Mouse (Mus musculus): ENCODE measurements around the gene Slc4a3. TPM values are rescaled to one million over a fixed set of nuclear protein-coding genes. Genes with fewer than 3 reads are reported as not detected.

Slc4a3 gene
- total RNA-seq (2014; fragmentation: Nextera tagmentation) (not detected in 2 replicates), total RNA-seq (2017) (not detected in 2 replicates)

GRCm38 (mm10) chr1:75545965-75546956 is at the start of gene Slc4a3:
Slc4a3 (plus strand) TSS chr1:75546266.
- no peak for ATAC-seq (replicated peaks; ENCODE audit: low FRiP score, low TSS enrichment, poor library complexity, severe bottlenecking)

DNA sequence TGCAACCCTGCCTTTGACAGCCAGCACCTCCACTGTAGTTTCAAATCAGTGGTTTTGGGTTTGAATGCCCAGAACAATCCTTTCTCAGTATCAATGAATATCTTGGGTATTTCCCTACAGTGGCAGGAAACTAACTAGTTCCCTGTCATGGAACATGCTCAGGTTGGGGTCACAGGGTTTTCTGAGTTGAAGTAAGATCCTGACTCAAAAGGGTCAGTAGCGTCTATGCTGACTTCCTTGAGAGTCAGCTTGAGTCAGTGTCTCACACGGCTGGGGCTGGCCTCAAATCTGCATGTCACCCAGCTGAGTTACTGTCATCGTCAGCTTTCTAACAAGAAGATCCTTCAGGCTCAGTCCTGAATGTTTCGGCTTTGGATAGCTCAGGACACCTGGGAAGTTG is 47.2 kb upstream of the Slc4a3 start:
- ATAC-seq (replicated peaks; ENCODE audit: low FRiP score, low TSS enrichment, poor library complexity, severe bottlenecking), result no peak

DNA sequence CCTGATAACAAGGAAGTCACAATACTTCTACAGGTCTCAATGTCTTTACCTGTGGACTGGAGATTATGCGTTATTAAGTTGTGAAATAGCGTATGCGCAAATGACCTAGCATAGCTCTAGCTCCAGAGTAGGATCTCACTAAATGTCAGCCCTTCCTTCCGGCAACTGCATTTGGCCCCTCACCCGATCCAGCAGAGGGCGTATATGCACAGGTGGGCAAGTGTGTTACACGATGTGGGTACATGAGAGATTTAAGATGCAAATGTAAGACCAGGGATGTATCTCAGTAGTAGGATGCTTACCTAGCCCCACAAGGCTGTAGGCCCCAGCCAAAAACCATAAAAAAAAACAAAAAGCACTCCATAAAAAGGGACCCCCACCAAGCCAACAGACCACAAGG is 46.6 kb upstream of the Slc4a3 start:
- no peak for ATAC-seq (replicated peaks; ENCODE audit: low FRiP score, low TSS enrichment, poor library complexity, severe bottlenecking)

GRCm38 (mm10) chr1:75501905-75502304 is 44.2 kb upstream of the Slc4a3 start:
- ATAC-seq (replicated peaks; ENCODE audit: low FRiP score, low TSS enrichment, poor library complexity, severe bottlenecking), result no peak

DNA sequence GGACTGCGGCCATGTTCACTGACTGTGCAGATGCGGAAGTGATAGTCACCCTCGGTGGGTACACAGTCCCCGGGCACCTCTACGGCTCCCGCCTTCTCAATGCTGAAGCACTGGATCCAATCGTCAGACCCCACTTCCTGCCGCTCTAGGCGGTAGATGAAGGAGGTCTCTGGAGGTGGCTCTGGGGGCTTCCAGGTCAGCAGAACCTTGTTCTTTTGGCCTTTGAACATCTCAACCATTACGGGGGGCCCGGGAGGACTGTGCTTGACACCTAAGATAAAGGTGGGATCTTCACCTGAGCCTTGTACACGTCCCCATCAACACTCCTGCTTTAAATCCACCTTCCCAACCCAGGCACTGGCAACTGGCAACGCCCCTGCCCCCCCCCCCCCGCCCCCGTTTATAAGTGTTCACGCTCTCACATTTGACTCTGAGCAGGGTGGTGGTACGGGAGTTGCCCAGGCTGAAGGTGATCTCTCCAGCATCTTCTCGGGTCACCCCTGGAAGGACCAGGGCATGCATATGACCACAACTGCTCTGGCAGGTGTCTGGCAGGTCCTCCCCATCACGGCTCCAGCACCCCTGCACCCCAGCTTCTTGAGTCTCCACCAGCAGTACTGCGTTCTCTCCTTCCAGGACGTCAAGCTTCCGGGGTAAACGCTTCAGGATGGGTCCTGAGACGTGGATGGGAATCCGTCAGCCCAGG is 43.0 kb upstream of the Slc4a3 start:
- no peak for ATAC-seq (replicated peaks; ENCODE audit: low FRiP score, low TSS enrichment, poor library complexity, severe bottlenecking)

DNA sequence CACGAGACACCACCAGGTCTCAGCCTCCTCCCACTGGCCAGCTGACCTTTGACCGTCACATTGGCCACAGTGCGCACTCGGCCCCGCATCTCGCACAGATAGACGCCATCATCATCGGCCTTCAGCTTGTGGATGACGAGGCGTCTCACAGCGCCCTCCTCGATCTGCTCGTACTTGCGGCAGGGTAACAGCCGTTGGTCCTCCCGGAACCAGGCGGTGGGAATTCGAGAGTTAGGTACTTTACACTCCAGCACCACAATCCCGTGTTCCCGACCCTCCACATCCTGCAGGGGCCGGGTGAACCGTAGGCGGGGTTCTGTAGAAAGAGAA is 42.5 kb upstream of the Slc4a3 start:
- no peak for ATAC-seq (replicated peaks; ENCODE audit: low FRiP score, low TSS enrichment, poor library complexity, severe bottlenecking)

DNA sequence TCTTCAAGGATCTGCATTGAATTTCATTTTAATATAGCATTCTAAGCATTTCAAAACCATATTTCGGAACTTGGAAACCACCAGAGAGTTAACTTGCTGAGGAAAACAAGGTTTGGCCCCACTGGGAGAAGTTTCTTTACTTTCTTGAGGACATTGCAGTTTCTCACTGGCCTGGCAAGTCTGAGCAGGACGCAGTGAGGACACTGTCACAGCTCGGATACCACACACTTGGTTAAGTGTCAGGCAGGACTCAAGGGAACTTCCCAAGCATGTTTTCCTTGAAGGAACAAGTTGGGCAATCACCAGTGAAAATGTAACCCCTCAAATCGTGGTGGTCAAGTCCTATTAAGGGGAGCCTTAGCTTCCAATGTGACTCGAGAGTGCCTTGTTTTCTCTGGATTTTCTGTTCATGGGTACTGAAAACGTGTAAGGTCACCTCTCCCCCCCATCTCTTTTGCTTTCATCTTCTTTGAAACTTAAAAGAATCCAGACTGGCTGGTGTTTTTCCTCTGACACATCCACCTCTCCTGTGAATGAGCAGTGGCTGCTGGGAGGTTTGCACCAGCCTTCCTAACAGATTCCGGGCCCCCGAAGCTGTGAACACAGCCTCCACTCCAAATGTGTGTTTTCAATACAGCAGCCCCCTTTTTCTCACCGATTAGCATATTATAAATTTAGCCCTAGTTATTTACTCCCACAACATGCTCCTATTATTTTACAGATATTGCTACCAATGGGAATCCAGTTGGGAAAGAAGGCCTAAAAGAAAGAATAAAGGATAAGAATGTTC is 41.6 kb upstream of the Slc4a3 start:
- no peak for ATAC-seq (replicated peaks; ENCODE audit: low FRiP score, low TSS enrichment, poor library complexity, severe bottlenecking)

DNA sequence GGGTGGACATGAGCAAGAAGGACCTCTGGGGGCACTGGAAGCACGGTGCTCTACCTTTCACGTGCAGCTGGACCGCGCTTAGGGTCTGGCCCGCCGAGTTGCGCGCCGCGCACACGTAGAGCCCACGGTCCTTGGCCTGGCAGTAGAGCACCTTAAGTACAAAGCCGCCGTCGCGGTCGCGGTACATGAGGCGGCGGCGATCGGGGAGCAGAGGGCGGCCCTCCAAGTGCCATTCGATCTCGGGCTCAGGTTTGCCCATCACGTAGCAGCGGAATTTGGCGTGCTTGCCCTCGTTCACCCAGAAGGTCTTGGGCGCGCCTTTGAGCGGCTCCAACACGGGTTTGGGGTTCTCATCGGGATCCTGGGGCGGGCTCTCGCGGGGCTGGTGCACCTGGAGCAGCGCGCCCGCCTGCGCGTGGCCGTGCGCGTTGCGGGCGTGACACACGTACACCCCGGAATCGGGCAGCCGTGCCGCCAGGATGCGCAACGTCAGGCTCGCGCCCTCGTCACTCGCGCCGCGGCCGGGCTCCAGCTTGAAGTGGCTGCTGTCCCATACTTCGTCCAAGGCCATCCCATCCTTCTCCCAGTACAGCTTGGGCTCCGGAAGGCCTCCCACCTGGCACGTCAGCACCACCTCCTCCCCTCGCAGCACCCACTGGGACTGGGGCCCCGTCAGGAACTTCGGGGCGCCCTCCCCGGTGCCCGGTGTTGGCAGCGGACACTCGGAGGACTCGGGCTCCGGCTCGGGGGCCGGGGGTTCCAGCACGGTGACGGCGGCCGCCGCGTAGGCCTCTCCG is 40.7 kb upstream of the Slc4a3 start:
- no peak for ATAC-seq (replicated peaks; ENCODE audit: low FRiP score, low TSS enrichment, poor library complexity, severe bottlenecking)

GRCm38 (mm10) chr1:75505956-75506831 is 39.9 kb upstream of the Slc4a3 start, which contains the start of gene Obsl1:
Obsl1 (minus strand) TSS chr1:75506452.
- ATAC-seq (replicated peaks; ENCODE audit: low FRiP score, low TSS enrichment, poor library complexity, severe bottlenecking), result no peak

DNA sequence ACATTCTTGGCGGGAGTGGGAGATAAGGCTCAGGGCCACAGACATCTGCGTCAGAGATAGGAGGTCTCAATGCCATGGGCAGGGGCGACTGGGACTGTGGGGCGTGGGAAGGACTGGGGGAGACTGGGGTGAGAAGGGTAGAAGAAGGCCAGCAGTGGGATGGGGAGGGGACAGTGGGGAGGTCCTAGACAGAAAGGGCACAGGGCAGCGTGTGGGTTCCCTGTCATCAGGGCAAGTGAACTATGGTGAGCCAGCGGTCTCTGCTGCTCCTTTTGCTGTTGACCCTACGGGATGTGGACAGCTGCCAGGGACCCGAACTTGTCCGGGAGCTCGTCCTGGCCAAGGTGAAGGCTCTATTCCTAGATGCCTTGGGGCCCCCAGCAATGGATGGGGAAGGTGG is 39.1 kb upstream of the Slc4a3 start, which contains the start of gene Inha:
TSS of gene Inha (plus strand) at position 72 of the 400 bp plus-strand sequence.
- ATAC-seq (replicated peaks; ENCODE audit: low FRiP score, low TSS enrichment, poor library complexity, severe bottlenecking), result no peak

DNA sequence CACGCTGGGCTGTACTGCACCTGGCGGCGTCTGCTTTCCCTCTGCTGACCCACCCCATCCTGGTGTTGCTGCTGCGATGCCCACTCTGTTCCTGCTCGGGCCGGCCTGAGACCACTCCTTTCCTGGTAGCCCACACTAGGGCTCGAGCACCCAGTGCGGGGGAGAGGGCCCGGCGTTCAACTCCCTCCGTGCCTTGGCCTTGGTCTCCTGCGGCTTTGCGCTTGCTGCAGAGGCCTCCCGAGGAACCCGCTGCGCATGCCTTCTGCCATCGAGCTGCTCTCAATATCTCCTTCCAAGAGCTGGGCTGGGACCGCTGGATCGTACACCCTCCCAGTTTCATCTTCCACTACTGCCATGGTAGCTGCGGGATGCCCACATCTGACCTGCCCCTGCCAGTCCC is 36.5 kb upstream of the Slc4a3 start:
- no peak for ATAC-seq (replicated peaks; ENCODE audit: low FRiP score, low TSS enrichment, poor library complexity, severe bottlenecking)

DNA sequence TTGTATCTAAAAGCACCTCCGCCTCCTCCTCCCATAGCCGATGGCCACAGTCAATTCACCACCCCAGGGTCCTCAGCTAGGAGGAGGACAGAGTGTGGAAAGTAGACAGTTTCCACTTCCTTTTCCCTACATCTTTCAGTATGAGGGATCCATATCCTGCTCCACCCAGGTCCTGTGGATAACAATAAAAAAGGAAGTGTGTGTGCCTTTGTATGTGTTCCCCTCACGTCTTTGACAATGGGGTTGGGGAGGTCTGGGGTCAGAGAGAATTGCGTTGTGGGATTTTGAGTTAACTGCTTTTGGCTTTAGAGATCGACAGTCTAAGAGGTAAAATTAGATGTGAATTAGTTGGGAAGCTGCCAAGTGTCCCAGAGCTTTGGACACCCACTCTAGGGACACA is 35.9 kb upstream of the Slc4a3 start:
- ATAC-seq (replicated peaks; ENCODE audit: low FRiP score, low TSS enrichment, poor library complexity, severe bottlenecking), result no peak

DNA sequence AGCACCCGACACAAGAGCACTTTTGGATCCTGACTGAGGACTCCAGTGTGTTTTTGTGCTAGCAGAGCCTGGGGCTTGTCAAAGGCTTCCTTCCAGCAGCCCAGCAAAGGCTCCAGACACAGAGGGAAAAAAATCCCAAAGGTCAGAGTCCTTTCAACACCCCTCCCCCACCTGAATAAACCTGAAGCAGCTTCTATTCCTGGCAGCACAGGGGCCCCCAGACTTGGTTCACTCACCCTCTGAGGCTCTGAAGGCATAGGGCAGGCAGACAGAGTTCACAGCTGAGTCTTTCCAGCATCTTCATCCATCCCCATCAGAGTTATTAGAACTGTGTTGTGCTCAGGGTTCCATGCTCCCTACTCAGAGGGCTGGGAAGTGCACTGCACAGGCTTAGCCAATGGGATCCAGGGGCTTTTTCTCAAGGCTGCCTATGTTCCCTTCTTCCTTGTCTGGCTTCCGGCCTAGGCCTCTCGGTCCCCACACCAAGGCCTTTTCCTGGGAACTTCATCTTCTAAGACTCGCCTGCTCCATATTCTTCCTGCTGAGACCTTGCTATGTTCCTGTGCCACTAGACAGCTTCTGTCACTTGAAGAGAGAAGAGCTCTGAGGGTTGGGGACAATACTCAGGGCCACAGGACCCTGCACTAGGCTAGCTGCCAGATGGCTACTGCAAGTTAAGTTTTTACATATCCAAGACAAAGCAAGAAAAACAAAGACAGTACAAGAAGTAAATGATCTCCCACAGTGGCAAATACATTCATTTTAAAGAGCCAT is 34.4 kb upstream of the Slc4a3 start:
- ATAC-seq (replicated peaks; ENCODE audit: low FRiP score, low TSS enrichment, poor library complexity, severe bottlenecking), result no peak

GRCm38 (mm10) chr1:75512550-75512949 is 33.5 kb upstream of the Slc4a3 start:
- ATAC-seq (replicated peaks; ENCODE audit: low FRiP score, low TSS enrichment, poor library complexity, severe bottlenecking), result no peak

- no peak for ATAC-seq (replicated peaks; ENCODE audit: low FRiP score, low TSS enrichment, poor library complexity, severe bottlenecking)
These were observed 29.2 kb upstream of the Slc4a3 start for GRCm38 (mm10) chr1:75516703-75517380.

DNA sequence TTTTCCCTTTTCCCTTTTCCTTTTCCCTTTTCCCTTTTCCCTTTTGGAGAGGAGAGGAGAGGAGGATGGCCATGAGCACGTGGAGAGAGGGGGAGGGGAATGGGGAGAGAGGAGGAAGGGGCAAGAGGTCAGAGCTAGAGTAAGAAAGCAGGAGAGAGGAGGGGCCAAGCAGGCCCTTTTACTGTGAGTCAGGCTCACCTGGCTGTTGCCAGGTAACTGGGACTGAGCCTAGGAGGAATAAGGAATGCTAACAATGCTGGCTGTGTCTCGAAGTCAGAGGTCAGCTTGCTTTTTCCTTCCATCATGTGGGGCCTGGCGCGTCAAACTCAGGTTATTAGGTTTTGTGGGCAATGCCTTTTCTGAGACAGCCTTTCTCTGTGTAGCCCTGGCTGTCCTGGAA is 28.1 kb upstream of the Slc4a3 start:
- no peak for ATAC-seq (replicated peaks; ENCODE audit: low FRiP score, low TSS enrichment, poor library complexity, severe bottlenecking)

GRCm38 (mm10) chr1:75518427-75518826 is 27.6 kb upstream of the Slc4a3 start:
- ATAC-seq (replicated peaks; ENCODE audit: low FRiP score, low TSS enrichment, poor library complexity, severe bottlenecking), result no peak
